Mouse (Mus musculus) liver, embryonic 14.5 days (tissue): ENCODE results near the gene Nmur1. TPM values are rescaled to one million over a fixed set of nuclear protein-coding genes. Genes with fewer than 3 reads are reported as not detected.
"Not testable (repeated sequence)": the region's sequence is repeated elsewhere in the genome, so short reads cannot be mapped to it uniquely, and the experiment has no call there.

Experiments
- ATAC-seq: fragments of 200-750 bp; cut with Nextera tagmentation; 2 replicates; pipeline ENCODE4 v1.8.0; 2017; ENCODE audit warnings: moderate number of reproducible peaks, mild to moderate bottlenecking, moderate library complexity; ENCODE audit not compliant: insufficient read depth
- DNase-seq, 3 experiments: peaks; one replicate each; pipeline ENCODE4 v3.0.0-alpha.2; 2012 to 2013; ENCODE audit warnings: low read depth in 3 of 3, low spot score in 3 of 3
- H3K27ac ChIP-seq: fragments of 300-500 bp; sonication (generic); 2 replicates; pipeline ENCODE4 v1.5.1; 2014; ENCODE audit warnings: moderate library complexity, mild to moderate bottlenecking, control low read depth, inconsistent platforms
- H3K27me3 ChIP-seq: fragments of 300-500 bp; sonication (generic); 2 replicates; pipeline ENCODE4 v1.6.1; 2014; ENCODE audit warnings: mild to moderate bottlenecking, low read length, moderate library complexity; ENCODE audit not compliant: control insufficient read depth, insufficient read depth
- H3K36me3 ChIP-seq: fragments of 300-500 bp; sonication (generic); replicated peaks from 2 replicates; pipeline ENCODE4 v1.6.1; 2014; ENCODE audit warnings: low read depth; ENCODE audit not compliant: control insufficient read depth, insufficient read depth
- H3K4me1 ChIP-seq, 2 experiments: fragments of 200-500 bp in 1 of 2; fragments of 300-500 bp in 1 of 2; sonication (generic) in 1 of 2; replicated peaks; 2 replicates each; pipeline ENCODE4 v1.6.1; 2012 to 2014; ENCODE audit warnings: antibody characterized with exemption in 1 of 2, inconsistent platforms in 1 of 2, low read length in 1 of 2; ENCODE audit not compliant: control insufficient read depth in 2 of 2, insufficient read depth in 2 of 2
- H3K4me2 ChIP-seq: fragments of 300-500 bp; sonication (generic); 2 replicates; pipeline ENCODE4 v1.6.1; 2014; ENCODE audit warnings: low read depth, mild to moderate bottlenecking, control low read depth, moderate library complexity
- H3K4me3 ChIP-seq, 2 experiments: fragments of 200-500 bp in 1 of 2; fragments of 300-500 bp in 1 of 2; sonication (generic) in 1 of 2; 2 replicates each; pipeline ENCODE4 v1.5.1; 2012 to 2014; ENCODE audit warnings: low read depth in 2 of 2, low read length in 2 of 2, mild to moderate bottlenecking in 2 of 2, control low read depth in 1 of 2, inconsistent platforms in 1 of 2, moderate library complexity in 1 of 2; ENCODE audit not compliant: insufficient read depth in 1 of 2
- H3K9ac ChIP-seq: fragments of 300-500 bp; sonication (generic); replicated peaks from 2 replicates; pipeline ENCODE4 v1.6.1; 2014; ENCODE audit warnings: mild to moderate bottlenecking, control low read depth, moderate library complexity
- H3K9me3 ChIP-seq: fragments of 300-500 bp; sonication (generic); 2 replicates; pipeline ENCODE4 v1.6.1; 2016; ENCODE audit warnings: low read length, mixed read lengths; ENCODE audit not compliant: control insufficient read depth
- CTCF ChIP-seq: IDR thresholded peaks from 2 replicates; pipeline ENCODE4 v1.5.1; 2016; ENCODE audit warnings: antibody characterized with exemption, low read depth, control low read depth
- EP300 ChIP-seq: IDR thresholded peaks from 2 replicates; pipeline ENCODE4 v1.6.1; 2016; ENCODE audit warnings: antibody characterized with exemption, low read depth
- WGBS: fragments of 180-500 bp; shearing (Covaris S2); extraction: QIAGEN DNeasy Blood & Tissue Kit; methylation state at CpG from one replicate; pipeline ENCODE4 v1.1.7; 2014; ENCODE audit not compliant: insufficient replicate concordance; 5-methylcytosine and 5-hydroxymethylcytosine counted together
- polyA plus RNA-seq, 2 experiments: library from polyadenylated mRNA; depleted of rRNA in 1 of 2; stranded (reverse) in 1 of 2; unstranded in 1 of 2; fragments of >200 nt; fragmentation: Nextera tagmentation in 1 of 2; extraction: Ambion mirVana in 1 of 2; gene quantifications; 2 replicates each; pipeline versions ENCODE4 v1.2.1 to v1.2.3; 2012 to 2014

The Nmur1 gene
- polyA plus RNA-seq (2012; rRNA removed) (not detected in 2 replicates), polyA plus RNA-seq (2014; fragmentation: Nextera tagmentation; extraction: Ambion mirVana) (not detected in 2 replicates)

GRCm38 (mm10) chr1:86426128-86426527 lies at the start of gene Nmur1, which contains the start of gene Tex44:
TSS of gene Nmur1 (minus strand) at chr1:86426228.
TSS of gene Tex44 (plus strand) at chr1:86426329.
- Histone ChIP-seq H3K9ac (no peak within 1 kb of the TSS), H3K4me3 (no peak within 1 kb of the TSS), H3K4me1 (no peaks in the 10 kb centered on the region), H3K9me3 (no peaks in the 10 kb centered on the region), H3K27ac (no peak within 1 kb of the TSS), H3K27me3 (no peaks in the 10 kb centered on the region), H3K36me3 (no peaks in the 10 kb centered on the region), H3K4me2 (no peak within 1 kb of the TSS)
- TF ChIP-seq EP300 (no peak), CTCF (no peak)
- ATAC-seq: no peak
- WGBS: 69% methylated on average over 8 of the region's 8 CpGs
- DNase-seq: no peak

- H3K4me1 ChIP-seq: peaks cover 29 to 41% of the 10 kb centered on the region in 2 experiments
- H3K27me3 ChIP-seq: no peaks in the 10 kb centered on the region
- peak overlapping the region; percentile 90; the same call in 1 of the 2 replicates for H3K4me2 ChIP-seq
- WGBS: 66% methylated on average over 18 of the region's 18 CpGs
- no peaks in the 10 kb centered on the region for H3K36me3 ChIP-seq
- H3K9ac ChIP-seq: peak overlapping the region; percentile 75; the same call in 1 of the 2 replicates
- no peak for ATAC-seq
- no peak for TF ChIP-seq EP300
- TF ChIP-seq CTCF: no peak
- peak overlapping the region; percentile 79; the same call in 1 of the 2 replicates for H3K27ac ChIP-seq
- no peak for DNase-seq
- H3K9me3 ChIP-seq: no peaks in the 10 kb centered on the region
- no peak overlapping the region for H3K4me3 ChIP-seq
Observed at GRCm38 (mm10) chr1:86473109-86473760, 47.2 kb upstream of the Nmur1 start.

- DNase-seq (peak in 2 of 3 experiments; percentile 53 to 77), ATAC-seq (peak; percentile 80)
- Histone ChIP-seq H3K4me3 (peak overlapping the region; percentile 43 to 50), H3K27me3 (no peaks in the 10 kb centered on the region), H3K9ac (peak overlapping the region; percentile 75), H3K9me3 (no peaks in the 10 kb centered on the region), H3K4me1 (peaks cover 24 to 34% of the 10 kb centered on the region in 2 experiments), H3K4me2 (peak overlapping the region; percentile 90), H3K27ac (peak overlapping the region; percentile 79), H3K36me3 (no peaks in the 10 kb centered on the region)
- TF ChIP-seq CTCF (peak; percentile 3; the same call in 1 of the 2 replicates), EP300 (no peak)
- WGBS: 7% methylated on average over 31 of the region's 31 CpGs
Observed at GRCm38 (mm10) chr1:86472197-86472952, 46.3 kb upstream of the Nmur1 start.

GRCm38 (mm10) chr1:86471504-86471961 lies 45.5 kb upstream of the Nmur1 start:
- H3K4me1 ChIP-seq: peaks cover 24 to 30% of the 10 kb centered on the region in 2 experiments
- not testable (repeated sequence) for H3K9me3 ChIP-seq, H3K4me3 ChIP-seq, H3K27me3 ChIP-seq, ATAC-seq, H3K36me3 ChIP-seq
- 46% methylated on average over 11 of the region's 11 CpGs for WGBS
- peak in 1 of 3 experiments; percentile 68 for DNase-seq
- H3K9ac ChIP-seq: peak overlapping the region; percentile 75
- H3K4me2 ChIP-seq: peak overlapping the region; percentile 90
- H3K27ac ChIP-seq: peak overlapping the region; percentile 79
- peak; percentile 75 for TF ChIP-seq CTCF
